Mouse (Mus musculus) E14TG2a.4 (cell line): ENCODE measurements around the gene 4930404N11Rik.

Experiments
- CTCF ChIP-seq: conservative IDR thresholded peaks from 2 replicates; pipeline ENCODE4 v1.5.1; 2014; ENCODE audit warnings: low read length
- NANOG ChIP-seq: IDR thresholded peaks from 2 replicates; pipeline ENCODE4 v1.6.1; 2014; ENCODE audit warnings: borderline replicate concordance, low read length, mixed read lengths

DNA sequence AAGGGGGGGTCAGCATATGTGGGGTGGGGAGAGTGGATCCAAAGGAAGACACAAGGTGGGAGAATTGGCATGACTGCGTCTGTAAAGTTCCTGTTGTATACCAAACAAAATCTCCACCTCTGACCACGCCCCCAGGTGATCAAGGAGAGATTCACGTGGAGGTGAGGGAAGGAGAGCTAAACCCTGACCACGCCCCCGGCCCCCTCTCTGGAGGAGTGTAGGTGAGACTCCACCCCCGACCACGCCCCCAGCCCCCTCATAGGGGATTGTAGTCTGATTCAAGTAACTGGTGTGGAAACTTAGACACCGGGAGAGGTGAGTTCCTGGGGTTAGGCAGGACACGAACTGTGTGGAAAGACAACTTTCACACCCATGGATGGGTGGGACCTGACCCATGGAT lies 38.5 kb upstream of the 4930404N11Rik start:
- no peak for TF ChIP-seq CTCF
- no peak for TF ChIP-seq NANOG
